8 mouse cellular contexts compared by ENCODE assay signal in the genomic region with DNA sequence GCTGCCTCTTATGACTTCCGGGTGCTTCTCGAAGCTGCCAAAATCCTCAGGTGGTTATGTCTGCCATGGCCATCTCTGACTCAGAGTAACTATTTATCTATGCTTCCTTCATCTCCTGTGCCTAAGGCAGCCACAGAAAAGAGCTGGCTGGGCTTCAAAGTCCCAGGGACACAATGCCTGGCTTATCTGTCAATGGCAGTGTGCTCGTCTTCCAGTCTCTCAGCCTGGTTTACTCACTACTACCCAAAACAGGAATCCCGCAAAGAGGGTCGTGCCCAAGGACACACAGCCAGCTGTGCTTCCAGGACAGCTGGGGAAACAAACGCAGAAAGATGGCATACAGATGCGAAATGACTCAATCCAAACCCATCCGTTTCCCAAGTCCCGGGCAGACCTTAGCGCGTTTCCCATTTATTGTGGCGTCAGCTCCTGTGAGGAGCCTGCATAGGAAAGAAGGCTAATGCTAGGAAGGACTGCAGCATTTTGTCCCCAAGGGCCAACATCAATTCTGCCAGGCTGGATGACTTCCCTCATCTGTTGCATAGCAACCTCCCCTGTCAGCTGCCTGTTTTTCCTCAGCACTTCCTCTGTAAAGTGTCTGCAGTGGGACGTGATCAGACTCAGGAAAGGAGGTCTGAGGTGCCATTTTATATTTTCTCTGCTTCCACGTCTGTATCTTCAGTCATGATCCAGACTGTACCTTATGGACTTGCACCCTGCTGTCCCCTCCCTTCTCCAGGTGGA. TPM values are rescaled to one million over a fixed set of nuclear protein-coding genes. Genes with fewer than 3 reads are reported as not detected.
DNase-seq lines count a peak whose midpoint lies in the region; ATAC-seq and TF ChIP-seq lines count a peak whose summit lies in the region.
"Not testable (repeated sequence)": the region's sequence is repeated elsewhere in the genome, so short reads cannot be mapped to it uniquely, and the experiment has no call there.

No protein-coding gene starts in this region.

- 0 out of 2 replicates have a peak overlapping the region, but pooled peaks have one; percentile 1 for H3K4me2 ChIP-seq in forebrain, embryonic 14.5 days (ENCODE audit: low read length)
- H3K4me2 ChIP-seq in hindbrain, embryonic 11.5 days (replicated peaks; ENCODE audit: low read depth, low read length); midbrain, embryonic 11.5 days; neural tube, embryonic 11.5 days (ENCODE audit: low read depth): not testable (repeated sequence)

- not testable (repeated sequence) for H3K9me3 ChIP-seq in forebrain, embryonic 14.5 days (replicated peaks; ENCODE audit: control insufficient read depth, low read length); hindbrain, embryonic 11.5 days (ENCODE audit: control insufficient read depth, low read length); midbrain, embryonic 11.5 days (ENCODE audit: control insufficient read depth, low read length); neural tube, embryonic 11.5 days (ENCODE audit: control insufficient read depth, low read length)

- not testable (repeated sequence) for H3K4me3 ChIP-seq in forebrain, embryonic 14.5 days (ENCODE audit: low read depth, low read length); hindbrain, embryonic 11.5 days (ENCODE audit: low read depth, low read length); layer of hippocampus, adult 2 months; midbrain, embryonic 11.5 days (ENCODE audit: low read depth, low read length); neural tube, embryonic 11.5 days (ENCODE audit: low read depth, low read length)

- peak overlapping the region; percentile 68; the same call in 1 of the 2 replicates for H3K27ac ChIP-seq in forebrain, embryonic 14.5 days (ENCODE audit: low read depth, low read length)
- H3K27ac ChIP-seq in hindbrain, embryonic 11.5 days (ENCODE audit: low read depth, low read length) = peak overlapping the region; percentile 47; the same call in 1 of the 2 replicates
- H3K27ac ChIP-seq in layer of hippocampus, adult 2 months = 0 out of 2 replicates have a peak overlapping the region, but pooled peaks have one; percentile 18
- not testable (repeated sequence) for H3K27ac ChIP-seq in midbrain, embryonic 11.5 days (ENCODE audit: low read depth, low read length); neural tube, embryonic 11.5 days (ENCODE audit: low read depth, low read length)

- not testable (repeated sequence) for H3K9ac ChIP-seq in forebrain, embryonic 14.5 days (ENCODE audit: low read length); hindbrain, embryonic 11.5 days (ENCODE audit: low read depth, low read length); midbrain, embryonic 11.5 days (ENCODE audit: low read length); neural tube, embryonic 11.5 days (ENCODE audit: low read length)

- not testable (repeated sequence) for TF ChIP-seq CTCF in layer of hippocampus, adult 2 months (conservative IDR thresholded peaks at IDR 0.05)

- not testable (repeated sequence) for H3K4me1 ChIP-seq in forebrain, embryonic 14.5 days (ENCODE audit: control insufficient read depth, insufficient read depth, low read length); hindbrain, embryonic 11.5 days (replicated peaks; ENCODE audit: control insufficient read depth, insufficient read depth, low read length); midbrain, embryonic 11.5 days (ENCODE audit: control insufficient read depth, insufficient read depth, low read length); neural tube, embryonic 11.5 days (ENCODE audit: control insufficient read depth, insufficient read depth, low read length)

- DNase-seq in MN1 (ENCODE audit: low spot score) = peak; percentile 14
- DNase-seq in adrenal gland, postnatal 36 days = peak; percentile 12 to 28
- peak; percentile 2 for DNase-seq in forebrain, embryonic 14.5 days (ENCODE audit: low spot score)
- peak; percentile 5 for DNase-seq in hindbrain, embryonic 11.5 days (ENCODE audit: low spot score)
- DNase-seq in layer of hippocampus, adult 2 months (ENCODE audit: low spot score in 2 of 2); midbrain, embryonic 11.5 days (ENCODE audit: low spot score, missing footprints); neural tube, embryonic 11.5 days (ENCODE audit: low spot score): not testable (repeated sequence)
- peak; percentile 18 to 19 for DNase-seq in right cerebral cortex, postnatal 10 days (ENCODE audit: low spot score in 2 of 2)

- peak; percentile 95 for ATAC-seq in forebrain, embryonic 14.5 days
- ATAC-seq in hindbrain, embryonic 11.5 days (ENCODE audit: low FRiP score) = peak; percentile 92
- peak; percentile 91 for ATAC-seq in midbrain, embryonic 11.5 days (ENCODE audit: low FRiP score)
- ATAC-seq in neural tube, embryonic 11.5 days (ENCODE audit: insufficient read depth, low FRiP score, low TSS enrichment) = peak; percentile 88; the same call in 1 of the 2 replicates

- not testable (repeated sequence) for H3K27me3 ChIP-seq in forebrain, embryonic 14.5 days (replicated peaks; ENCODE audit: control insufficient read depth, insufficient read depth, low read length); hindbrain, embryonic 11.5 days (ENCODE audit: control insufficient read depth, insufficient read depth, low read length); midbrain, embryonic 11.5 days (ENCODE audit: control insufficient read depth, insufficient read depth, low read length); neural tube, embryonic 11.5 days (ENCODE audit: control insufficient read depth, insufficient read depth, low read length)

- 44% methylated on average over 6 of the region's 14 CpGs for WGBS in forebrain, embryonic 14.5 days
- 46% methylated on average over 6 of the region's 14 CpGs for WGBS in hindbrain, embryonic 11.5 days
- WGBS in midbrain, embryonic 11.5 days = 46% methylated on average over 6 of the region's 14 CpGs
- whole genome bisulfite sequencing in neural tube, embryonic 11.5 days = 45% methylated on average over 6 of the region's 14 CpGs

- H3K36me3 ChIP-seq in forebrain, embryonic 14.5 days (ENCODE audit: control insufficient read depth, insufficient read depth, low read length); hindbrain, embryonic 11.5 days (ENCODE audit: control insufficient read depth, insufficient read depth, low read length); midbrain, embryonic 11.5 days (ENCODE audit: control insufficient read depth, insufficient read depth, low read length); neural tube, embryonic 11.5 days (ENCODE audit: control insufficient read depth, insufficient read depth, low read length): not testable (repeated sequence)

RNA-seq across cellular contexts. Expression of gene Maged1, which starts 34.1 kb away (rescaled TPM):
- 100 to 1,000 TPM; 235 to 264 TPM for total RNA-seq in adrenal gland, postnatal 36 days (2021)
- 1,111 and 1,161 TPM in 2 replicates for polyA plus RNA-seq in forebrain, embryonic 14.5 days (2014; fragmentation: Nextera tagmentation; extraction: Ambion mirVana)
- polyA plus RNA-seq in hindbrain, embryonic 11.5 days (2014; fragmentation: Nextera tagmentation; extraction: Ambion mirVana) = 842 and 887 TPM in 2 replicates
- total RNA-seq in layer of hippocampus, adult 2 months (2021) = 100 to 1,000 TPM; 531 to 547 TPM
- 738 and 790 TPM in 2 replicates for polyA plus RNA-seq in midbrain, embryonic 11.5 days (2014; fragmentation: Nextera tagmentation; extraction: Ambion mirVana)
- 936 and 950 TPM in 2 replicates for polyA plus RNA-seq in neural tube, embryonic 11.5 days (2014; fragmentation: Nextera tagmentation; extraction: Ambion mirVana)
